Mouse (Mus musculus): ENCODE measurements at regions not wholly inside any gene's neighbourhood (a gene's known extent, or its start where the extent isn't known, plus 50 kb on each side); places are given as distances from the start of the nearest gene placed in this dataset.

DNA sequence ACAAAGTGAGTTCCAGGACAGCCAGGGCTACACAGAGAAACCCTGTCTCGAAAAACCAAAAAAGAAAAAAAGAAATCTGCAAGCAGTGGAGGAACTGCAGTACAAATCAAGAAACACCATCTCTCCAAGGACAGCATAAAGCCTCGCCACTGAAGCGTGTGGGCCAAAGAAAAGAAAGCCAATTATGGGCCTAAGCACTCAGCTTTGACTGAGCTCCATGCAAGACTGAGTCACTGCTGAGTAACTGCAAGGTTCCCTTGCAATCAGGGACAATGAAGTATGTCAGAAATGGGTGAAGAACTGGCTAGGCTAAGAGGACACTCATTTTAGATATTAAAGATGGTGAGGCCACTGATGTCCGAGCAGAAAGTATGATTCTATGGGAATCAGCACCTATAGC lies 540.7 kb downstream of the Gm19410 start:
- TF ChIP-seq ETS1 (IDR thresholded peaks at IDR 0.05; ENCODE audit: low read depth, low read length): no peak
- TF ChIP-seq POLR2A (IDR thresholded peaks at IDR 0.05; ENCODE audit: control insufficient read depth in 1 of 2, insufficient read depth in 1 of 2, low read depth in 1 of 2, low read length in 2 of 2, poor library complexity in 1 of 2): no peak
- no peak for TF ChIP-seq EP300 (IDR thresholded peaks at IDR 0.05; ENCODE audit: low read depth in 1 of 2, low read length in 2 of 2)
- no peak for TF ChIP-seq MEF2A (IDR thresholded peaks at IDR 0.05; ENCODE audit: extremely low read depth, insufficient replicate concordance, low read depth, low read length, poor library complexity, severe bottlenecking)
- TF ChIP-seq MYC (IDR thresholded peaks at IDR 0.05; ENCODE audit: low read depth, low read length): no peak
- TF ChIP-seq CTCF (IDR thresholded peaks at IDR 0.05 in 2 of 3, conservative IDR thresholded peaks at IDR 0.05 in 1 of 3; ENCODE audit: control insufficient read depth in 1 of 3, insufficient read depth in 1 of 3, low read depth in 2 of 3, low read length in 3 of 3, poor library complexity in 1 of 3, severe bottlenecking in 1 of 3): no peak

All from MEL (cell line).